Mouse (Mus musculus) kidney, adult 2 months (tissue): Measurements from ENCODE around the gene Reps2. TPM values are rescaled to one million over a fixed set of nuclear protein-coding genes. Genes with fewer than 3 reads are reported as not detected.

Source experiments
- DNase-seq: peaks from one replicate; pipeline ENCODE4 v3.0.0; 2021
- H3K27ac ChIP-seq: fragments of 200-500 bp; 2 replicates; pipeline ENCODE4 v1.5.1; 2012; ENCODE audit warnings: low read depth, low read length, control low read depth, inconsistent platforms; ENCODE audit not compliant: insufficient read depth
- H3K27me3 ChIP-seq: fragments of 200-500 bp; replicated peaks from 2 replicates; pipeline ENCODE4 v1.6.1; 2012; ENCODE audit warnings: mild to moderate bottlenecking, moderate library complexity, low read length, inconsistent platforms; ENCODE audit not compliant: control insufficient read depth, insufficient read depth
- H3K36me3 ChIP-seq: fragments of 200-500 bp; 2 replicates; pipeline ENCODE4 v1.6.1; 2012; ENCODE audit warnings: mild to moderate bottlenecking, moderate library complexity, low read length, inconsistent platforms; ENCODE audit not compliant: control insufficient read depth, insufficient read depth
- H3K4me1 ChIP-seq: fragments of 200-500 bp; 2 replicates; pipeline ENCODE4 v1.6.1; 2011; ENCODE audit warnings: low read length; ENCODE audit not compliant: control insufficient read depth, insufficient read depth
- H3K4me3 ChIP-seq: fragments of 200-500 bp; 2 replicates; pipeline ENCODE4 v1.5.1; 2011; ENCODE audit warnings: mild to moderate bottlenecking, low read depth, low read length, control low read depth; ENCODE audit not compliant: insufficient read depth
- CTCF ChIP-seq: fragments of 200-500 bp; conservative IDR thresholded peaks from 2 replicates; pipeline ENCODE4 v1.5.1; 2011; ENCODE audit warnings: low read depth, mild to moderate bottlenecking, control low read depth, low read length, moderate library complexity, mixed read lengths; ENCODE audit not compliant: insufficient read depth, insufficient read length
- POLR2A ChIP-seq: fragments of 200-500 bp; IDR thresholded peaks from one replicate; pipeline ENCODE4 v1.6.1; 2011; ENCODE audit warnings: low read depth, low read length, control low read depth
- WGBS: fragments of 180-500 bp; shearing (Covaris S2); methylation state at CpG from one replicate; pipeline ENCODE4 v1.1.7; 2018; 5-methylcytosine and 5-hydroxymethylcytosine counted together
- polyA plus RNA-seq: library from polyadenylated mRNA; depleted of rRNA; stranded (reverse); fragments of >200 nt; gene quantifications from 2 replicates; pipeline ENCODE4 v1.2.3, GENCODE M21; 2012

Reps2 gene
- polyA plus RNA-seq, 1 experiment = 8.7 TPM

DNA sequence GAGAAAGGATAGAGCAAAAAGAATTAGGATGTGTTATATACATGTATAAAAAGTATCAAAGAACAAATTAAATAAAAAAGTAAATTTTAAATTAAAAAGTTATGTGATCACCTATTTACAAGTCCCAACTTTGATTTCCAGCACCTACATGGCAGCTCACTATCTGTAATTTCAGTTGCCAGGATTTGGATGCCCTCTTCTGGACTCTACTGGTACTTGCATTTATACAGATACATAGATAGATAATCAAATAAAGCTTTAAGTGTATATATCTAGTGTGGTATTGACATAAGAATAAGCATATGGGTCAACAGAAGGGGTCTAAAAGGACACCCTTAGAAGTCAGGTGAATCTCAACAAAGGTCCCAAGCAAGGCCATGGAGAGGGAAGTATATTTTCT lies 155.7 kb downstream of the Reps2 start:
- no peak for DNase-seq
- Histone ChIP-seq H3K4me1 (no peaks in the 10 kb centered on the region), H3K27me3 (no peaks in the 10 kb centered on the region), H3K4me3 (no peak overlapping the region), H3K27ac (no peak overlapping the region), H3K36me3 (no peaks in the 10 kb centered on the region)
- no peak for TF ChIP-seq CTCF
- TF ChIP-seq POLR2A = no peak

DNA sequence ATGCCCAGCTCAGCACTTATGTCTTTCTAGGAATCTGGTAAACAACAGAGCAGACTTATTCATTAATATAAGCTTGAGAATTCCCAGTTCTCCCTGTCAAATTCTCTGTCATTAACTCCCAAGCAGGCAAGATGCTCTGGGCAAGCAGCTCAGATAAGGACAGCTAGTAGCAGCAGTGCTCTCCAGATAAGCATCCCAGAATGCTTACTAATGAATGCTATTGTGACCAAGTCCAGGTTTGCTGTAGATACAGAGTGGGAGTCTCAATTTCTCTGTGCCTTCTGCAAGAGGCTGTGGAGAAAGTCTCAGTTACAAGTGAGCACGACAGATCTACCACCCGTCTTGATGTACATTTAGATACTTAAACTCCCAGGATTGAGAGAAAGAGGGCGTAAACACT lies 173.2 kb downstream of the Reps2 start:
- no peak for TF ChIP-seq POLR2A
- TF ChIP-seq CTCF = no peak
- DNase-seq = no peak
- no peaks in the 10 kb centered on the region for H3K4me1 ChIP-seq
- no peak overlapping the region for H3K27ac ChIP-seq
- WGBS = 87% methylated on average over 3 of the region's 3 CpGs
- no peak overlapping the region for H3K4me3 ChIP-seq
- H3K27me3 ChIP-seq = no peaks in the 10 kb centered on the region
- no peaks in the 10 kb centered on the region for H3K36me3 ChIP-seq

DNA sequence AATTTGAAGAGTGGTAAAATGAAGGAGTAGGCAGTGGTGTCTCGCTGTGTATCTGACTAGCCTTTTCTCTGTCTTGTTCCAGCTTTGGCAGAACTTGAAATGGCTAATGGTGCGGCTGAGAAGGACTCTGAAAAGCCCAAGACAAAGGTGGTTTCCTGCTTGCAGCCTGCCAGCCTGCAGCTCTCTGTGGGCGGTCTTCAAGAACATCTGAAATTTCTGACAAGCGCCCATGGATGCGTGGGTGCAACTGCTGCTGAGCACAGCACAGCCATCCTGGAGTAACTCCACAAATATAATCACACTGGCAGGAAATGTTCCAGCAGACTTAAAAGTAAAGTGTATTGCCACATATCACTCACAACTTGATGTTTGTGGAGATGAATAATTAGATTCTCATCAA lies 181.3 kb downstream of the Reps2 start:
- DNase-seq = no peak
- Histone ChIP-seq H3K4me3 (no peak overlapping the region), H3K4me1 (no peaks in the 10 kb centered on the region), H3K36me3 (no peaks in the 10 kb centered on the region), H3K27me3 (no peaks in the 10 kb centered on the region), H3K27ac (no peak overlapping the region)
- WGBS = 70% methylated on average over 5 of the region's 5 CpGs
- TF ChIP-seq CTCF (no peak), POLR2A (no peak)

DNA sequence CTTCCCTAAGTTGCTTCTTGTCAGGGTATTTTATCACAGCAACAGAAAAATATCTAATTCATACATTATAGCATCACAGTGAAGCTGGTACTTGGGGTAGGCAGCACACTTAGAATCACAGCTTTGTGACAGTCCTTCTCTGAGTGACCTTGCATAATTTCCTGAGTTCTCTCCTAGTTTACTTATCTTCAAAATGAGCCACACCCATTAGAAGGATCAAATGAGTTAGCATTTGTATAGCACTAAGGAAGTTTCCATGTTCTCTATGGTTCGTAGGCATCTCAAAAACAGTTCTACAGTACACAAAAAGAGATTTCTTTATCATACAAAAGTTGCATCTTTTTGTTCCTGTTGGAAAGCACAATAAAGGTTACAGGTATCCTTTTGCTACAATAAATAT lies 187.0 kb downstream of the Reps2 start:
- TF ChIP-seq CTCF = no peak
- no peak for TF ChIP-seq POLR2A
- Histone ChIP-seq H3K4me3 (no peak overlapping the region), H3K27ac (no peak overlapping the region), H3K27me3 (no peaks in the 10 kb centered on the region), H3K36me3 (no peaks in the 10 kb centered on the region), H3K4me1 (no peaks in the 10 kb centered on the region)
- 94% methylated on average over 1 of the region's 1 CpGs for WGBS
- DNase-seq = no peak

DNA sequence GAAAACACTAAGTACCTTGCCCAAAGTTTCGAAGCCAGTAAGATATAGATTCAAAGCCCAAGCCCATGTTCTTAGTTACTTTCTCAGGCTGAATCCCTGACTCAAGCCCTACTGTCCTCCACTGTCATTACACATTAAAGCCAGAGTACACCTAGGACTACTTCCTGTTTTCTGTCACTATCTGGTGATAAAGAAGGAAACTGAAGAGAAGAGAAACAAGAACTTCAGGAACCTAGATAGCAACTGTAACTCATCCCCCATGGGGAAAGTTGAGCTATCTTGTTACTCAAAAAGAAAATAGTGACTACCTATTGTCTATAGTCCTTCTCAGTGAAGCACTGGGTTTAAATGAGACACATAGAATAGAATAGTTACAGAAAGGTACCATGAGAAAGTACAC lies 188.1 kb downstream of the Reps2 start:
- no peak for DNase-seq
- no peaks in the 10 kb centered on the region for H3K4me1 ChIP-seq
- no peaks in the 10 kb centered on the region for H3K36me3 ChIP-seq
- TF ChIP-seq CTCF (no peak), POLR2A (no peak)
- H3K27me3 ChIP-seq = no peaks in the 10 kb centered on the region
- no peak overlapping the region for H3K4me3 ChIP-seq
- WGBS = 88% methylated on average over 1 of the region's 1 CpGs
- no peak overlapping the region for H3K27ac ChIP-seq

DNA sequence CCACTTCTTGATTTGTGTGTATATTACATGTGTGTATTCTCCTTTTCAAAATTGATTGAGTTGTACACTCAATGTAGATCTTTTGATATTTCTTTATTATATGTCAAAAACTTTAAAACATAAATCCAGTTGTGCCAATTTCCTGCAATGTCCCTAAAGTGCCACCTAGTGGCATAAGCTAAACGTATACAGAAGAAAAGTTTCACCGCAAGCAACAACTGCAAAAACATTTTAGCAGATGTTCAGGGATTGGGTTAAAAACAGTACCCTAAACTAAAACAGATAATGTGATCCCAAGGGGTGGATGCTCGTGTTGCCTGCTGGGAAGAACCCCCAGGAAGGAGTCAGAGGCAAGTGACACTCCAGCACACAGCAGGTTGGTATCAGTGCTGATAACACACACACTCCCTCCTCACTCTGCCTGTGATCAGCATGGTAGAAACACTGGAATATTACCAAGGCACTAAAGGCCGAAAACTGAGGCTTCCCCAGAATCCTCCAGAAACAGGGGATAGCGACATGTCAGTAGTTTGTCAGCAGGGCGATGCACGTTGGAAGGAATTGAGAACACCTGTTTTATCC lies 189.5 kb downstream of the Reps2 start:
- no peaks in the 10 kb centered on the region for H3K36me3 ChIP-seq
- 56% methylated on average over 7 of the region's 7 CpGs for WGBS
- peak; percentile 1 for DNase-seq
- no peaks in the 10 kb centered on the region for H3K27me3 ChIP-seq
- no peak overlapping the region for H3K27ac ChIP-seq
- no peak overlapping the region for H3K4me3 ChIP-seq
- H3K4me1 ChIP-seq = no peaks in the 10 kb centered on the region
- TF ChIP-seq POLR2A (no peak), CTCF (no peak)

DNA sequence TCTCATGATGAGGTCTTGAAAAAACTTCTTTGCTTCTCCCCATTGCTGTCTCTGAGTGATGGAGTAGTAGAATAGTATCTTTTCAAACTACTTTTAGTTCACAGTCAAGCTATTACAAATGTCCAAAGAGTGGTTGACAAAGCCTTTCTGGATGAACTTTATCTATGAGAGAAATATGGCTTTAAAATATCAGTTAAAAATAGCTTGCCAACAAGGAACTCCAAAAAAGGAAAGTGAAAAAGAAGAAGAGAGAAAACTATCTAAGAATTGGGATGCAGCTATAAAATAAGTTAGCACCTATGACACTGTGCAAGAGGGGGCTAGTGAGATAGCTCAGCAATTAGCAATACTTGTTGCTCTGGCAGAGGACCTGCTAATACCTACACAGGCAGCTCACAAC lies 190.8 kb downstream of the Reps2 start:
- Histone ChIP-seq H3K27me3 (no peaks in the 10 kb centered on the region), H3K4me1 (no peaks in the 10 kb centered on the region), H3K4me3 (no peak overlapping the region), H3K36me3 (no peaks in the 10 kb centered on the region), H3K27ac (no peak overlapping the region)
- no peak for TF ChIP-seq POLR2A
- no peak for TF ChIP-seq CTCF
- DNase-seq = no peak
